Mouse (Mus musculus): Measurements from ENCODE around the gene Acoxl. TPM values are rescaled to one million over a fixed set of nuclear protein-coding genes. Genes with fewer than 3 reads are reported as not detected.

Acoxl gene
- polyA plus RNA-seq (2014; fragmentation: Illumina TruSeq; extraction: RNeasy Lipid Tissue Mini Kit (QIAGEN cat#74804); ENCODE audit: low replicate concordance), result not detected

DNA sequence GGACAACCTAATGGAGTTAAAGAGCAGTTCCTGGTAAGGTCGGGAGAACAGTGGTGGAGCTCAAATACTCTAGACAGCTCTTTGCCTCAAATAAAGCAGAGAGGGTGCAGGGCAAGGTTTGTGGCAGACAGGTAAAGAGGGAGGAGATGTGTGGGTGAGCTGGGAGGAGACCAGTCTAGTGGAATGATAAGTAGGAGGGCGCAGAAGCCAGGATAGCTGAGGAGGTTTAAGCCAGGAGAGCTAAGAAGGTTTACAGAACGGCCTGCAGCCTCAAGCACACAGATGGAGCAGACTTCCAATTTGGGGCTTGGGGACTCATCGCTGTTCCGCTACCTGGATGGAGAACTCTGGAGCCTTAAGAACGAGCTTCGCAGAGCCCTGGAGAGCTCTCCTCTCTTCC is at the start of gene Acoxl:
Gene Acoxl (plus strand): TSS at position 301 of the 400 bp plus-strand sequence.

DNA sequence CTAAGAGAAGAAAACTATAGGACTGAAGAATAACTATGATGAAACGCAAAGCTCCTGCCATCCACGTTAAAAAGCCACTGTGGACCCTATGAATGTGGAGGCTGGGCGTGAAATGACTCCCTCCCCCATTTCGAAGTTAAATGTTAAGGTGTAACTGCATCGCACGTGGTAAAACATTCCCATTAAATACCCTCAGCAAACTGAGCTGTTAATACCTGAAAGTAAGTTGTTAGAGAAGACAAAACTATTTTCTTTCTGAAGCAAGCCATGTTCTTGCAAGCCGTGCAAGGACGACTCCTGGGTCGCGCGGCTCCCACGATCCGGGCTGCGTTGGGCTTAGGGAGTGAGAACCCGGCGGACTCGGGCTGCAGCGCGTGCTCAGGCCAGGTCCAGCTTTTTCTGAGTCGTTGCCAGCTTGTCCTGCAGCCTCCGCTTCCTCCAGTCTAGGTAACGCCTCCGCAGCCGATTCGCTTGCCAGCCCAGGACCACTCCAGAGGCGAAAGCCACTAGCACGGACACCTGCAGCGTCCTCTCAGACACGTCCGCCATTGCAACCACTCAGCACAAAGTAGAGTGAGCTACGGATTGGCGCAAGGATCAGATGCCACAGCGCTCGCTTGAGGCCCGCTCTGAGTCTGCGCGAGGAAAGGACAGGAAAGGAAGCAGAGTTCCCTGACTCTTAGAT is 46.6 kb upstream of the Acoxl start, which contains the start of gene Mtln:
Gene Mtln (minus strand): TSS at position 570 of the 685 bp plus-strand sequence.

DNA sequence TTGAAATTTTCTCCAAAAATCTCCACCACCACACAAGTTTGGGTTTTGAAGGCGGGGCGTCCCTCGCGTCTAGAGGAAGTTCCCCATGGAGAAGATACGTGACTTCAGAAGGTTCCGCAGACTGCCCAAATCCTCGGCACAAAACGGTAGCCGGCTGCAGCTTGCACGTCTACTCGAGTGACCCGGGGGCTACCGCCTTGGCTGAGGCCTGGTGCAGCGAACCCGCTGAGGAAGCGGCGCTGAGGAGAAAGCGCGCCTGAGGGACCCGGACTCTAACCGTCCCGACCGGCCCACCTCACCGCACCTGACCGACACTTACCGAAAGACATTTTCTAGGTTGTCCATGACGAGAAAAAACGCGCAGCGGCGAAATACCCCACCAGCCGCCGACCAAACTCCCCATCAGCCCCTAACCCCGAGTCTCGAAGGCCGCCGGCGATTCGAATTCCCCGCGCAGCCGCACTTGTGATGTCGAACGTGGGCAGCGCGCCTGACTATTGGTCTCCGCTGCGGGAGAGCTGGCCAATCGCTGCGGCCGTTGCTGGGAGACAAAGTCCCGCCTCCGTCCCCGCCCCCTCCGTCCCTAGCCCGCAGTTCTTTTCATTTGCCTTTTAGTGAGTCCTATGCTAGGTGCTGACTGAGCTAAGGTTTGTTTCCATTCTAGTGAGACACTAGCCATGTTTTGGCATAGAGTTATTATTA is 7.1 kb upstream of the Acoxl start, which contains the start of gene Bub1:
Gene Bub1 (minus strand): TSS at position 465 of the 702 bp plus-strand sequence.

DNA sequence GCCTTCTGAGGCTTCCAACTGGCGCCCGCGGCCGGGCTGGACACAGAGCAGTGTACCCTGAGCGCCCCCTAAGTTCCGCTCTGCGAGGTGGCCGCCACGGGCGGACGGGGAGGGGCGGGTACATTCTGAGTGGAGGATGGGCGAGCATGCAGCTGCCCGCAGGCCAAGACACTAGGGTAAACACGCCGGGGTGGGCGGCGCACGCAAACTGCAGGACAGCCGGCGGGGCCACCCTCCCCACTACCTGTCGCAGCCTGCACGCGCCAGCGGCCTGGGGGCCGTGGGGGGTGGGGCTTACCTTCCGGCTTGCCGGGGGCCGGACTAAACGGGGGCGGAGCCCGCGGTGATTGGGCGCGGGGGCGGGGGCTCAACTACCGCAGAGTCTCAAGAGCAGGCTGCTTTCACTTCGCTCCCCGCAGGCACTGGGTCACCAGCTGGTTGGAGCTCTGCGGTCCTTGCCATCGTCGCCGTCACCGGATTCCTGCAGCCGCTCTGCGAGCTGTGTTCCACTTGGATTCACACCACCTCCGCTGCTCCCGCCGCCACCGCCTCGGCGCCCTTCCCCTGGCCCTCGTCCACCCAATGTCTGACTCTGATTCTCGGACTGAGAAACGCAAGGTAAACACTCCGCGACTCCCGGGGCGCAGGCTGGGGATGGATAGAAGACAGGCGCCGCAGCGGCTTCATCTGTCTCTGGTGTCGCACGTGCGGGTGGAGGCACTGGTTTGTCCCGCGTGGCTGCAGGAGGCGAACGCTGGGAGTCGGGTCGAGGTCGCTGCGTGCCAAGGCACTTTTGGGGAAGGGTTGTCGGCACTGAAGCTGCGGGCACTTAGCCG is 287.2 kb downstream of the Acoxl start, which contains the start of gene Bcl2l11:
Gene Bcl2l11 (plus strand): TSS at position 404 of the 836 bp plus-strand sequence.

Other genes with a start within 250 kb of the Acoxl start
- gene Mal, start 182.2 kb upstream of the Acoxl start, polyA plus RNA-seq (2014; fragmentation: Illumina TruSeq; extraction: RNeasy Lipid Tissue Mini Kit (QIAGEN cat#74804); ENCODE audit: low replicate concordance), result 2.6 TPM
- 50.0 TPM for gene Mall, start 108.9 kb upstream of the Acoxl start, polyA plus RNA-seq (2014; fragmentation: Illumina TruSeq; extraction: RNeasy Lipid Tissue Mini Kit (QIAGEN cat#74804); ENCODE audit: low replicate concordance)
- gene Nphp1, start 50.0 kb upstream of the Acoxl start, polyA plus RNA-seq (2014; fragmentation: Illumina TruSeq; extraction: RNeasy Lipid Tissue Mini Kit (QIAGEN cat#74804); ENCODE audit: low replicate concordance), result 1.3 TPM
- 31.9 TPM for gene Mtln, start 46.4 kb upstream of the Acoxl start, polyA plus RNA-seq (2014; fragmentation: Illumina TruSeq; extraction: RNeasy Lipid Tissue Mini Kit (QIAGEN cat#74804); ENCODE audit: low replicate concordance)
- 22.3 TPM for gene Bub1, start 7.0 kb upstream of the Acoxl start, polyA plus RNA-seq (2014; fragmentation: Illumina TruSeq; extraction: RNeasy Lipid Tissue Mini Kit (QIAGEN cat#74804); ENCODE audit: low replicate concordance)